ENCODE assay signal across 13 mouse cellular contexts in genomic region chr9:20902174-20902491, GRCm38 (mm10). TPM values are rescaled to one million over a fixed set of nuclear protein-coding genes. Genes with fewer than 3 reads are reported as not detected.
DNase-seq lines count a peak whose midpoint lies in the region; ATAC-seq lines count a peak whose summit lies in the region.
"Had no signal": no experiment of that assay in that cellular context is flagged by ENCODE, and none has a peak within 500 bp of the region (broad histone marks: within the 10 kb centered on the region; RNA-seq: fewer than 3 reads in every experiment).

No protein-coding gene starts in this region.

- peaks cover 13% of the 10 kb centered on the region for H3K4me1 ChIP-seq in heart, embryonic 11.5 days (ENCODE audit: control insufficient read depth, insufficient read depth, low read length)
- H3K4me1 ChIP-seq in lung, embryonic 16.5 days (replicated peaks; ENCODE audit: control insufficient read depth, insufficient read depth, low read length): peaks cover 11% of the 10 kb centered on the region
- peaks cover 14% of the 10 kb centered on the region for H3K4me1 ChIP-seq in embryonic facial prominence, embryonic 13.5 days
- H3K4me1 ChIP-seq in stomach, embryonic 16.5 days (ENCODE audit: control insufficient read depth, insufficient read depth, low read length): peaks cover 16% of the 10 kb centered on the region

- no peaks in the 10 kb centered on the region for H3K27me3 ChIP-seq in heart, embryonic 11.5 days (ENCODE audit: control insufficient read depth, insufficient read depth, low read length)
- H3K27me3 ChIP-seq in lung, embryonic 16.5 days (ENCODE audit: control insufficient read depth, insufficient read depth, low read depth, low read length): no peaks in the 10 kb centered on the region
- no peaks in the 10 kb centered on the region for H3K27me3 ChIP-seq in embryonic facial prominence, embryonic 13.5 days
- no peaks in the 10 kb centered on the region for H3K27me3 ChIP-seq in stomach, embryonic 16.5 days (ENCODE audit: control insufficient read depth, insufficient read depth, low read length)
- H3K27me3 ChIP-seq: forebrain, embryonic 12.5 days; midbrain, embryonic 13.5 days; Patski had no signal

- peak overlapping the region; percentile 49 for H3K4me2 ChIP-seq in heart, embryonic 11.5 days
- no peak overlapping the region for H3K4me2 ChIP-seq in lung, embryonic 16.5 days (ENCODE audit: low read depth, low read length)
- H3K4me2 ChIP-seq in embryonic facial prominence, embryonic 13.5 days: no peak overlapping the region
- 0 out of 2 replicates have a peak overlapping the region, but pooled peaks have one; percentile 8 for H3K4me2 ChIP-seq in stomach, embryonic 16.5 days (ENCODE audit: low read depth, low read length)
- H3K4me2 ChIP-seq: forebrain, embryonic 12.5 days; hindbrain, embryonic 14.5 days; midbrain, embryonic 13.5 days had no signal

- no peak overlapping the region for H3K4me3 ChIP-seq in heart, embryonic 11.5 days (ENCODE audit: low read depth, low read length)
- H3K4me3 ChIP-seq in lung, embryonic 16.5 days (ENCODE audit: low read length): no peak overlapping the region
- H3K4me3 ChIP-seq in embryonic facial prominence, embryonic 13.5 days: no peak overlapping the region
- H3K4me3 ChIP-seq in stomach, embryonic 16.5 days (replicated peaks; ENCODE audit: low read length): no peak overlapping the region
- H3K4me3 ChIP-seq: forebrain, embryonic 12.5 days; midbrain, embryonic 13.5 days had no signal

- WGBS in heart, embryonic 11.5 days (ENCODE audit: insufficient replicate concordance): 12% methylated on average over 6 of the region's 6 CpGs
- WGBS in lung, embryonic 16.5 days: 11% methylated on average over 6 of the region's 6 CpGs
- WGBS in embryonic facial prominence, embryonic 13.5 days: 40% methylated on average over 6 of the region's 6 CpGs
- 21% methylated on average over 6 of the region's 6 CpGs for WGBS in stomach, embryonic 16.5 days

- intact Hi-C loops in heart, postnatal 25 days (cut with DNase I): no loop called here

- H3K9me3 ChIP-seq in heart, embryonic 11.5 days (replicated peaks; ENCODE audit: control insufficient read depth, low read length): no peaks in the 10 kb centered on the region
- no peaks in the 10 kb centered on the region for H3K9me3 ChIP-seq in lung, embryonic 16.5 days (ENCODE audit: control insufficient read depth, low read length)
- H3K9me3 ChIP-seq in embryonic facial prominence, embryonic 13.5 days: no peaks in the 10 kb centered on the region
- H3K9me3 ChIP-seq in stomach, embryonic 16.5 days (replicated peaks; ENCODE audit: control insufficient read depth, low read length): no peaks in the 10 kb centered on the region
- H3K9me3 ChIP-seq: forebrain, embryonic 12.5 days; midbrain, embryonic 13.5 days had no signal

- H3K27ac ChIP-seq in heart, embryonic 11.5 days (ENCODE audit: low read depth, low read length): peak overlapping the region; percentile 42
- H3K27ac ChIP-seq in lung, embryonic 16.5 days (ENCODE audit: low read length): no peak overlapping the region; the same call in 1 of the 2 replicates
- 0 out of 2 replicates have a peak overlapping the region, but pooled peaks have one; percentile 3 for H3K27ac ChIP-seq in embryonic facial prominence, embryonic 13.5 days
- peak overlapping the region; percentile 27; the same call in 1 of the 2 replicates for H3K27ac ChIP-seq in stomach, embryonic 16.5 days (ENCODE audit: low read length)
- H3K27ac ChIP-seq: forebrain, embryonic 12.5 days; hindbrain, embryonic 14.5 days; kidney, postnatal 0 days; midbrain, embryonic 13.5 days had no signal

- peak overlapping the region; percentile 31; the same call in 1 of the 2 replicates for H3K9ac ChIP-seq in heart, embryonic 11.5 days (ENCODE audit: low read depth, low read length)
- peak overlapping the region; percentile 40; the same call in 1 of the 2 replicates for H3K9ac ChIP-seq in lung, embryonic 16.5 days (ENCODE audit: low read length)
- H3K9ac ChIP-seq in embryonic facial prominence, embryonic 13.5 days: 0 out of 2 replicates have a peak overlapping the region, but pooled peaks have one; percentile 21
- H3K9ac ChIP-seq in stomach, embryonic 16.5 days (ENCODE audit: low read length): peak overlapping the region; percentile 54
- H3K9ac ChIP-seq: forebrain, embryonic 12.5 days; hindbrain, embryonic 14.5 days; midbrain, embryonic 13.5 days had no signal

- no peak for DNase-seq in heart, postnatal 25 days (ENCODE audit: low spot score)
- no peak for DNase-seq in lung, postnatal 25 days (ENCODE audit: low spot score)
- no peak for DNase-seq in cerebellum, adult 11 months
- DNase-seq: gastrocnemius, postnatal 10 days had no signal

- ATAC-seq in heart, embryonic 11.5 days (replicated peaks; ENCODE audit: insufficient number of reproducible peaks, low FRiP score, low TSS enrichment): peak; percentile 40; the same call in 1 of the 2 replicates
- ATAC-seq in lung, embryonic 16.5 days (ENCODE audit: low read depth): peak; percentile 34; the same call in 1 of the 2 replicates
- no peak for ATAC-seq in embryonic facial prominence, embryonic 13.5 days (ENCODE audit: insufficient number of reproducible peaks, insufficient read depth, low FRiP score, low TSS enrichment, low read depth)
- no peak for ATAC-seq in stomach, embryonic 16.5 days (ENCODE audit: insufficient read depth, low FRiP score)
- ATAC-seq: midbrain, embryonic 13.5 days; Patski had no signal

- peaks cover 13% of the 10 kb centered on the region for H3K36me3 ChIP-seq in heart, embryonic 11.5 days (ENCODE audit: control insufficient read depth, insufficient read depth, low read length)
- H3K36me3 ChIP-seq in lung, embryonic 16.5 days (ENCODE audit: control insufficient read depth, insufficient read depth, low read length): peaks cover 16% of the 10 kb centered on the region
- H3K36me3 ChIP-seq in embryonic facial prominence, embryonic 13.5 days: peaks cover 32% of the 10 kb centered on the region
- H3K36me3 ChIP-seq in stomach, embryonic 16.5 days (ENCODE audit: control insufficient read depth, insufficient read depth, low read length): peaks cover 13% of the 10 kb centered on the region

RNA-seq across cellular contexts. Expression of gene Eif3g, which starts 3.7 kb away (rescaled TPM):
- 276 and 286 TPM in 2 replicates for polyA plus RNA-seq in heart, embryonic 11.5 days (2014; fragmentation: Nextera tagmentation; extraction: Ambion mirVana)
- 100 to 1,000 TPM in 1 of 2 experiments, 10 to 100 TPM in 1; 97.8 to 100 TPM for total RNA-seq in heart, postnatal 25 days (2021)
- 255 and 258 TPM in 2 replicates for polyA plus RNA-seq in lung, embryonic 16.5 days (2015; fragmentation: Nextera tagmentation; extraction: Ambion mirVana)
- 292 and 343 TPM in 2 replicates for polyA plus RNA-seq in embryonic facial prominence, embryonic 13.5 days (2015; fragmentation: Nextera tagmentation; extraction: Ambion mirVana)
- 272 and 293 TPM in 2 replicates for polyA plus RNA-seq in stomach, embryonic 16.5 days (2015; fragmentation: Nextera tagmentation; extraction: Ambion mirVana)

RNA-seq across cellular contexts. Expression of gene Ppan, which starts 14.2 kb away (rescaled TPM):
- polyA plus RNA-seq in heart, embryonic 11.5 days (2014; fragmentation: Nextera tagmentation; extraction: Ambion mirVana): 43.6 and 46.2 TPM in 2 replicates
- 1 to 10 TPM; 7.0 to 9.5 TPM for total RNA-seq in heart, postnatal 25 days (2021)
- polyA plus RNA-seq in lung, embryonic 16.5 days (2015; fragmentation: Nextera tagmentation; extraction: Ambion mirVana): 57.3 and 64.1 TPM in 2 replicates
- polyA plus RNA-seq in embryonic facial prominence, embryonic 13.5 days (2015; fragmentation: Nextera tagmentation; extraction: Ambion mirVana): 86.2 and 87.6 TPM in 2 replicates
- polyA plus RNA-seq in stomach, embryonic 16.5 days (2015; fragmentation: Nextera tagmentation; extraction: Ambion mirVana): 74.6 and 77.5 TPM in 2 replicates

RNA-seq across cellular contexts. Expression of gene Angptl6, which starts 22.6 kb away (rescaled TPM):
- 2.1 and 2.9 TPM in 2 replicates for polyA plus RNA-seq in heart, embryonic 11.5 days (2014; fragmentation: Nextera tagmentation; extraction: Ambion mirVana)
- total RNA-seq in heart, postnatal 25 days (2021): 1 to 10 TPM; 3.2 to 3.3 TPM
- polyA plus RNA-seq in lung, embryonic 16.5 days (2015; fragmentation: Nextera tagmentation; extraction: Ambion mirVana): 2.7 and 3.1 TPM in 2 replicates
- 3.6 and 5.4 TPM in 2 replicates for polyA plus RNA-seq in embryonic facial prominence, embryonic 13.5 days (2015; fragmentation: Nextera tagmentation; extraction: Ambion mirVana)
- polyA plus RNA-seq in stomach, embryonic 16.5 days (2015; fragmentation: Nextera tagmentation; extraction: Ambion mirVana): 8.2 and 9.1 TPM in 2 replicates

RNA-seq across cellular contexts. Expression of gene A230050P20Rik, which starts 33.7 kb away (rescaled TPM):
- polyA plus RNA-seq in heart, embryonic 11.5 days (2014; fragmentation: Nextera tagmentation; extraction: Ambion mirVana): 2.1 TPM in 2 replicates
- 1 to 10 TPM; 4.0 to 4.2 TPM for total RNA-seq in heart, postnatal 25 days (2021)
- 18.8 and 22.4 TPM in 2 replicates for polyA plus RNA-seq in lung, embryonic 16.5 days (2015; fragmentation: Nextera tagmentation; extraction: Ambion mirVana)
- 7.5 and 9.1 TPM in 2 replicates for polyA plus RNA-seq in embryonic facial prominence, embryonic 13.5 days (2015; fragmentation: Nextera tagmentation; extraction: Ambion mirVana)
- polyA plus RNA-seq in stomach, embryonic 16.5 days (2015; fragmentation: Nextera tagmentation; extraction: Ambion mirVana): 14.2 and 16.8 TPM in 2 replicates

RNA-seq across cellular contexts. Expression of gene Dnmt1, which starts 57.6 kb away (rescaled TPM):
- polyA plus RNA-seq in heart, embryonic 11.5 days (2014; fragmentation: Nextera tagmentation; extraction: Ambion mirVana): 50.5 and 59.3 TPM in 2 replicates
- 10 to 100 TPM; 12.4 to 12.7 TPM for total RNA-seq in heart, postnatal 25 days (2021)
- polyA plus RNA-seq in lung, embryonic 16.5 days (2015; fragmentation: Nextera tagmentation; extraction: Ambion mirVana): 92.5 and 97.1 TPM in 2 replicates
- 102 and 109 TPM in 2 replicates for polyA plus RNA-seq in embryonic facial prominence, embryonic 13.5 days (2015; fragmentation: Nextera tagmentation; extraction: Ambion mirVana)
- 75.5 and 75.7 TPM in 2 replicates for polyA plus RNA-seq in stomach, embryonic 16.5 days (2015; fragmentation: Nextera tagmentation; extraction: Ambion mirVana)

Comparison
In these comparisons a context has a peak if more than half of its experiments do, and no peak if none do; other contexts are left out.
1. ATAC-seq: peak in heart, embryonic 11.5 days (single experiment) and lung, embryonic 16.5 days (single experiment); none in embryonic facial prominence, embryonic 13.5 days (single experiment) and stomach, embryonic 16.5 days (single experiment).
2. H3K4me2 ChIP-seq: peak in heart, embryonic 11.5 days (single experiment) and stomach, embryonic 16.5 days (single experiment); none in lung, embryonic 16.5 days (single experiment) and embryonic facial prominence, embryonic 13.5 days (single experiment).
3. Peak in every context shown above with its lines, with median percentiles within 50 percentile points of each other: H3K9ac ChIP-seq.